Mouse (Mus musculus) small intestine, adult 2 months (tissue): Measurements from ENCODE around the gene Rars.
"Not testable (repeated sequence)": the region's sequence is repeated elsewhere in the genome, so short reads cannot be mapped to it uniquely, and the experiment has no call there.

Experiments used
- CTCF ChIP-seq: fragments of 200-500 bp; IDR thresholded peaks from 2 replicates; pipeline ENCODE4 v1.5.1; 2012; ENCODE audit warnings: low read depth, mild to moderate bottlenecking, control low read depth, inconsistent platforms, low read length, moderate library complexity, mixed read lengths; ENCODE audit not compliant: insufficient replicate concordance, insufficient read length; ENCODE audit errors: extremely low read depth
- POLR2A ChIP-seq: fragments of 200-500 bp; IDR thresholded peaks from 2 replicates; pipeline ENCODE4 v1.6.1; 2012; ENCODE audit warnings: low read depth, mild to moderate bottlenecking, control low read depth, inconsistent platforms, low read length, moderate library complexity

DNA sequence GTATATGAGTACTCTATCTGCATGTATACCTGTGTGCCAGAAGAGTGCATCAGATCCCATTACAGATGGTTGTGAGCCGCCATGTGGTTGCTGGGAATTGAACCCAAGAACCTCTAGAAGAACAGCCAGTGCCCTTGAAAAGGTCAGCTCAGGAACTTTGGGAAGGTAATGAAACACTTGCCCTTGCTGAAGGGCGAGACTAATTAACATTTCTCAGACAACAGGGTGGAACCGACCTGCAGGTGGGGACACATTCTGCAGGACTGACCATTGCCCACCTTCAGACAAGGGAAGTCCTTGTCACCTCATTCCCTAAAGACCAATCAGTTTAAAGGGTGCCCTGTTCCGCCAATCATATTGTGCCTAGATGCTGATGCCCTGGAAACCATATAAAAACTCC is 6.5 kb upstream of the Rars start:
- TF ChIP-seq CTCF, POLR2A: not testable (repeated sequence)
